Mouse (Mus musculus): ENCODE measurements around the gene Galr2.

Gene Galr2

DNA sequence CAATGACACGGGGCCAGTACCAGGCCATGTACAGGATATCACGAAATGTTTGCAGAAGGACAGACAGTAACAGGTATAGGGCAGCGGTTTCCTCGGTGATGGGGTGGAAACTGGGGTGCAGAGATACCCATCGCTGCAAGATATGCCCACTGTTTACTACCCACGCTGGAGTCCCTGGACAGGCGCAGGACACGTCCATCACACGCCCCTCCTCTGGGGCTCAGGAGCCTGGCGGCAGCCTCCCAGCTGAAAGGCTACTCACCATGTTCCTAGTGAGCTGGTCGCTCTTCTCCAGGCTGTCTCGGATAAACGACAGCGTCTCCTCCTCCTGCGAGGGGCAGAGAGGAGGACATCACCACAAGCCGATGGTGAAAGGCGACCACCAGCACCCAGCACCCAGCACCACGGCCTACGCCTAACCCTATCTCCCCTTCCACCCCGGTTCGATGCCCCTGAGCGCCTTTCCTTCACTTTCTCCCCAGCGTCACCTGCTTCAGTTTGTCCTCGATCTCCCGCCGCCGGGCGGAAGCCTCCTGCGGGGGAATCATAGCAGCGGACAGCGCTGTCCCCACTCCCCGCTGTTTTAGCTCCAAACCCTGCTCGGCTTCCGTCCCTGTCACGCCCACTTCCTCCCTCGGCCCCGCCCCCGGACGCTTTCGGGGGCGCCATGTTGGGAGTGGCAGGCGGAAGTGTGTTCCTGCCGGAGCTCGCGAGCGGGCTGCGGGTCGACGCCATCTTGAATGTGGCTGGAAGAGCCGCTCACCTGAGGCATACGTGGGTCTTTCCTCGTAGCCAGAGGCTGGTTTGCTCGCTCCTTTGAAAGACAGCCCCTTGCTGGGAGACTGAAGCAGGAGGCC lies 25.6 kb downstream of the Galr2 start:
- DNase-seq (ENCODE audit: low spot score in 2 of 2): peak; percentile 82 to 91

DNA sequence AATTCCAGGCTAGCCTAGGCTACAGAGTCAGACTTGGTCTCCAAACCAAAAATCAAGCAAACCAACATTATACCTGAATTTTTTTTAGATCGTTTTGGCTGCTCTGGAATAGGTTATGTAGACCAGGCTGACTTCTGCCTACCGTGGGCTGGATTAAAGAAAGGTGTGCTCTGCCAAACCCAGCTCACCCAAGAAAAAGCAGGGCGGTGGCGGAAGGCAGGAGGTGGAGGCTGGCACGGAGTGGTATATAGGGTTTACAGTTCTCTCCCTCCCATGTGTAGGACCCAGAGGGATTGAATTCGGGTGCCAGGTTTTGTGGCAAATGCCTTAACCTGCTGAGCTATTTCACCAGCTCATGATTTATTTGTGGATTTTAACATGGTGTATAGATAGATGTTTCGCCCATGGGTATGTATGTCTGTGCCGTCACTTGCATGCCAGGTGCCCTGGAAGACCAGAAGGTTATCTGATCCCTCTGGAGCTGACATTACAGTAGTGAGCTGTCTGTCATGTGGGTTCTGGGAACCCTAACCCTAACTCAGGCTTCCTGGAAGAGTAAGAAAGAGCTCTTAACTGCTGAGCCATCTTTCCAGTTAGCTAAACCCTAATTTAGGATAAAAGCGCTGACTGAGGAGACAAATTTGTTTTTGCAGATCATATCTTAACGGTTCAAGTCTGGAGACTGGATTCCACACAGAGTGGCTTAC lies 26.4 kb downstream of the Galr2 start, which contains the start of gene Exoc7:
Gene Exoc7, minus strand, starts transcription at position 215 of the 707 bp plus-strand sequence.
- no peak for DNase-seq (ENCODE audit: low spot score in 2 of 2)

DNA sequence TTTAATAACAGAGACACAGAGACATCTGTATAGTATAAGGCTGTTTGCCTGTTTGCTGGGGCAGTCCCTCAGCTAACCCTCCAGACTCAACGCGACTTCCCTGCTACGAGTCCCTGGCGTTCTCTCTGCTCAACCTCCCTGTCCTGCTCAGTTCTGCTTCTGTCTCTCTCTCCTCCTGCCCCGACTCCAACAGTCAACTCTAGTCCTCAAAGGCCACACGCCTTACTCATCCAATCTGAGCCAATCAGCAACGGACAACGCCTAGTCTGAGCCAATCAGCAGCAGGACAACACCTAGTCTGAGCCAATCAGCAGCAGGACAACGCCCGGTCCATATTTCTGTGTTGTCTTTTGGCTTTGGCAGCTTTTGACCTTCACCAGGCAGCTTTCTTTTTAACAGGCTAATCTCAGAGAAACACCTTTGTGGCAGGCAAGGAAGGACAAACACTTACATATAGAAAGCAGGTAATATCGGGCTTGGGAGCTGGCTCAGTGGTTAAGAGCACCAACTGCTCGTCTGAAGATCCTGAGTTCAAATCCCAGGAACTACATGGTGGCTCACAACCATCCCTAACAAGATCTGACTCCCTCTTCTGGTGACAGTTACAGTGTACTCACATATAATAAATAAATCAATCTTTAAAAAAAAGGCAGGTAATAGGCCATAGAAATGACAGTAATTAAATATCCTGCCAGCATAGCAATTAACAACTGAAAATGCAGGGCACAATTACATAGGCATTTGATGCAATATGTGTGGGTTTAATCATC lies 27.2 kb downstream of the Galr2 start:
- no peak for DNase-seq (ENCODE audit: low spot score in 2 of 2)

DNA sequence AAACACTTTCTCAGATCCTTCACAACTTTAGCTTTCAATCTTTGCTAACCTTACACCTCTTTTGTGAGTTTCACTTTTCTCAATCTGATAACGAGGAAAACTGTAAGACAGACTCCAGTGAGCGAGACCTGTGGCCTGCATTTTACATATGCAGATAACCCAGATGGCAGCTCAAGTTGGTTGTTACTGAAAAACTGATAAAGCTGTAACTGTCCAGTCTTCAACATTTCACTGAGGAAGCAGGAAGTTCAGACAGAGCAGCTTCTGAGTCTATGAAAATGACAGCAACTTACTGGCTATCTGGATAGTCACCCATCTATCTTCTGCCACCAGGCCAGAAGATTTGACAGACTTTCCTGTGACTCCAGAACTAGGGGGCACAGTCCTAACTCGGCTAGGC lies 28.9 kb downstream of the Galr2 start:
- DNase-seq (ENCODE audit: low spot score in 2 of 2): no peak

DNA sequence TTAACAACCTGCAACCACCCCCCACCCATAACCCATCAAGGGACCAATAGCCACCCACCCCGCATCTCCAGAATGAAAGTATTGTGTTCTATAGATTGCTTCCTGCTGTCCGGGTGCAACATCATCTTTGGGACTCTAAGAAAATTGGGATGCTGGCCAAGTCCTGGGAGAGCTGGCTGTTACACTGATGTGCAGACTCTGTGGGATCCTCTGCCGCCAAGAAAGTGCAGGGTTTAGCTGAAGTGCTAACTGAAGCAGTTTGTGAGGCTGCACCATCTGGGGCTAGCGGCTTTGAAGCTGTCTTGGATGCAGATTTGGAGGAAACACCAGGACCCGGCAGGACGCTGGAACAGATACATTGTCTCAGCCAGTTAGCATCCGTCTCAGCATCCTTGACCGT lies 30.4 kb downstream of the Galr2 start:
- no peak for DNase-seq (ENCODE audit: low spot score in 2 of 2)

DNA sequence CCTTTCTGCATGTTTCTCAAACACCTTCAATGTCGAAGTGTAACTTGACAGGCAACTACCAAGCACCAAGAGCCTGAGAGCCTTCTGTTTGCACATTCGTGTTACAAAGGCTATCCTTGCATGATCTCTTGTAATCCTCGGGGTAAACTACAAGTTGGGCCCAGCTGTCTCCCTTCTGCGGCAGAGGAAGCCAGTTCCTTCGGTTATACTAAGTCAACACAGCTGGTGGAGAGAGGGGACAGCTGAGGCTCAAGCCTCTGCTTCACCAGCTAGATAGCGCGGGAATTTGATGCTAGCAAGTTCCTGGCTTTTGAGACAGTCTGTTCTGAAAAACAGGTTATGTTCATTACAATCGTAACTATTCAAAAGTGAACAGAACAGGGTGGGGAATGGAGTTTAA lies 31.6 kb downstream of the Galr2 start:
- DNase-seq (ENCODE audit: low spot score in 2 of 2): no peak

DNA sequence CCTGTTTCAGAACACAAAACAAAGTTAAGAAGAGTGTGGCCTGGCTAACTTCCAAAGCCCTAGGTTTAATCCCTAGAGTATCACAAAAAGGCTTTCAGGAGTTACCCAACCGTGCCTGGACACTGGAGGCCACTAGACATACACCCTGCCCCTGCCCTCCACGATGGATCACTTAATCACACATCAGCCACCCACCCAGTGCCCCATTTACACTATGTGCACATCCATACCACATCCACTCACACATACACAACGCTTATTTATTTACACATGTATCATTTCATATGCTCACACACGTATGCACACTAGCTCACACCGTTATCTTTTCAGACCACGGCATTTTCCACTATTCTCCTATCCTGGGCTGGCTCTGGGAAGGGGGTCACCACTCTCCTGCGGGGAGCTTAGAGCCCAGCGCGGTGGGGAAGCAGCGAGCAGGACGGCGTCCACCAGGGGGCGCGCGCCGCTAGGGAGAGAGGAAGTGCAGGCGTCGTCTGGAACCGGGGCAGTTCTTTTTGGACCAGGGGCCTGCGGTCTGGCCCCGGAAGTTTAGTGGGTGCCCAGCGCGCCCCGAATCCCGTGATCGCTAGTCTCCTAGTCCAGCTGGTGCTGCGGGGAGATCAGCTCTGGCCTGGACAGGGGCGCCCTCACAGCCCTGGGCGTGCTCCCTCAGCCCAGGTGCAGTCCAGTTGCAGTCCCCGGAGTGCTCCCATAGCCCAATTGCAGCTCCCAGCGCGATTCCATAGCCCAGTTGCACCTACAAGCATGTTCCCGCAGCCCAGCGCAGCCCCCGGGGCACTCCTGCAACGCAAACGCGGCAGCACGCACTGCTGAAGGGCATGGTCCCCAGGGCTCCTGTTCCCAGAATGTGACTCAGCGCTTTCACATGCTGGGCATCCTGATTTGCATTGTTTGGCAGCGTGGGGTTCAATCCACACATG lies 38.2 kb downstream of the Galr2 start:
- peak in 1 of 2 experiments; percentile 79 for DNase-seq (ENCODE audit: low spot score in 2 of 2)

DNA sequence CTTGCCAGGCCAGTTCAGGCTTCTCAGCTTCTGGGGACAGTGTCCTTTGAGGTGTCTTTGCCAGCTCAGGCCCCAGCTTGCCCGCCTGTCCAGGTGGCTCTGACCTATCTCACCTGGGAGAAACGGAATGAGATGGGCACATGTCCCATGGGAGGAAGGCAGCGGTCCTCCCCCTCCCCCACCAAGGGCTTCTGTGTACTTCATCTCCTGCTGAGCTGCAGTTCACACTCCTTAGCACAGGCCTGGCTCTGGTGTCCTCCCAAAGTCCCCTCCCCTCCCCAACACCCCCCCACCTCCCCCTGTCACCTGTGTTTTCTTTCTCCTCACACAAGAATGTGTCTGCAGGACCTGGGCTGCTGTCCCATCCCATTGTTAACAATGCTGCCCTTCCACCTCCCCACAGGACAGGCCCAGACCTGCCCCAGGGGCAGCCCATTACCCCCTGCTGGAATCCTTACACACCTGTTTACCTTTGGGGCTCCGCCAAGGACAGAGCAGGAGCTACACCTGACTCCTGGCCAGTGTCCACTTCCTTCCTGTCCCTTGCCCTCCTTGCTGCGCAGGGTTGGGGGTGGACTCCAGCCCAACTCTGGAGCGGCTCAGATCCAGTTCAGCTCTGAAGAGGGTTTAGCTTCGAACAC lies 46.3 kb downstream of the Galr2 start:
- no peak for DNase-seq (ENCODE audit: low spot score in 2 of 2)

DNA sequence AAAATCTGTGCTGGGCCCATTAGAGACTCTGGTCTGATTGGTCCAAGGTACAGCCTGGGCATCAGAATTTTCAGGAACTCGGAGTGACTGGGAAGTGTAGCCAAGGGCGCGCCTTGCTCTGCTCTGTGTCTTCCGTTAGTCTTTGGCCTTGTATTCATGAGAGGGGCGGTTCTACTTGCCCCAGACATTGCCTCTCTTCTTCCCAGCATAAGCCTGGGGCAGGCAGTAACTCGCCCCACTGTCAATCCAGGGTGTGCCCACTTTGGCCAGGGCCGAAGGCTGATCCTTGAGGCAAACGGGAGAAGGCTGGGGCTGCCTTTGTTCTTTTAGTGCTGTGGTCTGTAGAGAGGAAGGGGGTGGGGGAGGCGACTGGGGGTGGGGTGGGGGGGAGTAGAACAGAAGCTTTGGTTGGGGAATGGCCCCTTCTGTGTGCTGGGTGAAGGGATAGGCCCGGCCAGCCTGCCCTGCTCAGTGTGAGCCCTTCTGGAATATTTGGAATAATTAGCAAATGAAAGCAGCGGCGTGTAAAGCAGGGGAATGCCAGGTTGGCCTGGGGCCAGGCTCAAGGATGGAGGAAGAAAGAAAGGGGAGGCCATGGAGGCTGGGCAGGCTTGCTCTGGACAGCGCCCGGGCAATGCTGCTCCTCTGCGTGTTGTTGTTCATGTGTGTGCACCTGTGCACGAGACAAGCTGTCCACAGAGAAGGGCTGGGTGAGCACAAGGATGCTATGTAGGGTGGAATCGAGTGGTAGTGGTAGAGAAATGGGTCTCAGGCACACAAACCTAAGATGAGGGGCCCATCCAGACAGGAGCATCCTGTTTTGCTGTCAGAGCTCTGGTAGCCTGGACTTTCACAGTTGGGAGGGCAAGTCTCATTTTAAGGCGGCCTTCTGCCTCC lies 48.8 kb downstream of the Galr2 start:
- DNase-seq (ENCODE audit: low spot score in 2 of 2): peak in 1 of 2 experiments; percentile 21

DNA sequence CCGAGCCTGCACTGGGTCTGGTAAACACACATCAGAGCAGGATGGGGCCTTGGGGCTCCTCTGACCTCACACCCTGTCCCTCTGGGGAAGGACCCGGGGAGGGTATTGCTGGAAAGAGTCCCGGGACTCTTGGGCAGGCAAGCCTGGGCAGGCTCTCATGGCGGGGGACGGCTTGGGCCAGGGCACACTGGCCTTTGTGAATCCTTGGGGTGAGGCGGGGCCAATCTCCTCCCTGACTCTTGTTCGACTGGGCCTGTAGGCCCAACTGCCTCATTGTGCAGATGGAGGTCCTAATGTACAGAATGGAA lies 49.4 kb downstream of the Galr2 start:
- no peak for DNase-seq (ENCODE audit: low spot score in 2 of 2)

DNA sequence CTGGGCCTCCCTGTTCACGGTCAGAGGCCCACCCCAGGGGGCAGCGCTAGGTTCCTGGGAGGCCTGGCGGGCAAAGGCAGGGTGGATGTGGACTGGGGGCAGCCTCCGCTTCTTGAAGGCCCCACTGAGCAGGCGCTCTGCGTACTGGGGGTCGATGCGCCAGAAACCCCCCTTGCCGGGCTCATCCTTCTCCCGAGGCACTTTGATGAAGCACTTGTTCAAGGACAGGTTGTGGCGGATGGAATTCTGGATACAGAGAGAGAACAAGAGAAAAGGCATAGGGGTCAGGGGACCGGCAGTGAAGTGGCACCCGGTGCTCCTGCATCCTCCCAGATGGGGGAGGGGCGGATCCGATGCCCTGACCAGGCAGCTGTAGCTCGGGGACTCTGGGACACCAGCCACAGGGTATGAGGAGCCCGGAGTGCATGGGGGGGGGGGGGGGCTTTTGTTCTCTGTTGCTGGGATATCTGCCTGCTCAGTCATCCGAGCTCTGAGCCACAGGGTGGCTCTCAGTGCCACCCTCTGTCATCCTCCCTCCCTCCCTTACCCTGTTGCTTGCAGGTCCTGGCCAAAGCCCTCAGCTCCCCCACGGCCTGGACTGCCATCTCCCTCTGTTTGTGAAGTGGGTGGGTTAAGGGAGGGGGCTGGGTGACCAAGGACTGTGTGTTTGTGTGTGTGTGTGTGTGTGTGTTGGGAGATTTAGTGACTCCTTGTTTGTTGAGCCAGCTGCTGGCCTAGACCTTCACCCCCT lies 51.7 kb downstream of the Galr2 start:
- peak in 1 of 2 experiments; percentile 20 for DNase-seq (ENCODE audit: low spot score in 2 of 2)

DNA sequence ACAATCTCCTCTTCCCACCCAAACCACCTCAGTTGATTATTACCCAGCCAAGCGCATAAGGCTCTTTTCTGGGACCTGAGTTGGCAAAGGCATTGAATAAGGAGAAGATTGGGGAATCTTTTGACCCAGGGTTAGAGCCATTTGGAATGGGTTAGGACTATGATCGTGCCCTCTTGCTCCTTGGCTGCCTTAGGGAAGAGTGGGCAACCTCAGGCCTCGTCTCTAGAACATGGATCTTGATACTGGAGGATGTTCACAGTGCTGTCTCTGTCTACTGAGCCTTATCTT lies 52.2 kb downstream of the Galr2 start:
- no peak for DNase-seq (ENCODE audit: low spot score in 2 of 2)
